Mouse (Mus musculus): ENCODE measurements around the gene Slc22a15. TPM values are rescaled to one million over a fixed set of nuclear protein-coding genes. Genes with fewer than 3 reads are reported as not detected.

The Slc22a15 gene
- total and polyA plus RNA-seq, 2 experiments from 2014 or later, result 5.6 to 13.2 TPM

DNA sequence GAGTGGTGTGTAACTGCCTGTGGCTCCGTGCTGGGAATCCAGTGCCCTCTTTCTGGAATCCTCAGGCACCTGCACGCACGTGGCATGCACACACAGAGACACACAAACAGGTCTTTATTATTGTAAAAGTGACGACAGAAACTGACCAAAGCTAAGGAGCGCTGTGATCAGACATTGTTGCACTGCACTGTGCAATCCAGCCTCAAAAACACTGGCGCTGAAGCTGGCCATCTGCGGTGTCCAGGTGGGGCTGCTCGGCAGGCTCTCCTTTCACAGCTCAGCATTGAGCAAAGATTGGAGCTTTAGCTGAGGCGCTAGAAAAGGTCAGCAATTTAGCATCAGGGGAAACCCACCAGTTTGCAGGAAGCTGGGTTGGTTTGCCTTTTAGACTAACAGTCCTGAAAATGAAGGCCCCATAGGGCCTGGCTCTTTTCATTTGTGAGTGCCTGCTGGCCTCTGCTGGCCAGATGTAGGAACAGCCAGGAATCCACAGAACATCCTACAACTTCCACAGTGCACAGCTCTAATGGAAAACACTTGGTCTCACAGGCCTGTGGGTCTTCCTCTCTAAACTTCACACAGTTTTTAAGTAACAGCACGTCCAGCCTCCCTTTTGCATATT, 111.8 kb downstream of the Slc22a15 start:
- DNase-seq (ENCODE audit: low spot score) (peak; percentile 90), ATAC-seq (ENCODE audit: low FRiP score) (peak; percentile 85)
- Histone ChIP-seq H3K27me3 (ENCODE audit: insufficient read depth, low read length) (no peaks in the 10 kb centered on the region), H3K4me3 (ENCODE audit: low read depth, low read length) (no peak overlapping the region), H3K4me1 (ENCODE audit: insufficient read depth, low read length) (no peaks in the 10 kb centered on the region), H3K4me2 (ENCODE audit: low read depth, low read length, poor library complexity, severe bottlenecking) (no peak overlapping the region), H3K27ac (ENCODE audit: low read depth, low read length) (no peak overlapping the region), H3K9ac (replicated peaks; ENCODE audit: low read length, poor library complexity, severe bottlenecking) (no peak overlapping the region), H3K36me3 (ENCODE audit: insufficient read depth, low read length) (no peaks in the 10 kb centered on the region), H3K9me3 (ENCODE audit: low read length) (no peaks in the 10 kb centered on the region)
- 61% methylated on average over 10 of the region's 10 CpGs for WGBS
- peak; percentile 97 for TF ChIP-seq CTCF (IDR thresholded peaks at IDR 0.05)

DNA sequence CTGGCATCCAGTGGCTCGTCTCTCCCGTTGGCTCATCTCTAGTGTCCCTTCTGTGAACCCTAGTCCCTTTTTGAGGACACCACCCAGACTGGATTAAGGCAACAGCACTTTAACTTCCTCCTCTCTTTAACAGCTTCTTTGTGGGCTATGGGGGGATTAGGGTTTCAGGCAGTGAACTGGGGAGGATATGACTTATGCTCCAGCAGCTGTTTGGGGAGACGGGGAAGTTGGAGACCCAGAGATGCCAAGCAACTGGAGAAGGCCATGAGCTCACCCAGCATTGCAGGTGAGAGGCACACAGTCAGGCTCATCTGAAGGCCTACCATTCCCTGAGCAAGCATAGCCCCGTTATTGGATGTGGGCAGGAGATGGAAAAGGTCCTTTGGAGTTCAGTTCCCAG, 112.3 kb downstream of the Slc22a15 start:
- Histone ChIP-seq H3K9ac (replicated peaks; ENCODE audit: low read length, poor library complexity, severe bottlenecking) (no peak overlapping the region), H3K27me3 (ENCODE audit: insufficient read depth, low read length) (no peaks in the 10 kb centered on the region), H3K4me1 (ENCODE audit: insufficient read depth, low read length) (no peaks in the 10 kb centered on the region), H3K9me3 (ENCODE audit: low read length) (no peaks in the 10 kb centered on the region), H3K36me3 (ENCODE audit: insufficient read depth, low read length) (no peaks in the 10 kb centered on the region), H3K27ac (ENCODE audit: low read depth, low read length) (no peak overlapping the region), H3K4me2 (ENCODE audit: low read depth, low read length, poor library complexity, severe bottlenecking) (no peak overlapping the region), H3K4me3 (ENCODE audit: low read depth, low read length) (no peak overlapping the region)
- 78% methylated on average over 4 of the region's 4 CpGs for WGBS
- TF ChIP-seq CTCF (IDR thresholded peaks at IDR 0.05), result no peak
- ATAC-seq (ENCODE audit: low FRiP score), result no peak
- DNase-seq (ENCODE audit: low spot score), result no peak

DNA sequence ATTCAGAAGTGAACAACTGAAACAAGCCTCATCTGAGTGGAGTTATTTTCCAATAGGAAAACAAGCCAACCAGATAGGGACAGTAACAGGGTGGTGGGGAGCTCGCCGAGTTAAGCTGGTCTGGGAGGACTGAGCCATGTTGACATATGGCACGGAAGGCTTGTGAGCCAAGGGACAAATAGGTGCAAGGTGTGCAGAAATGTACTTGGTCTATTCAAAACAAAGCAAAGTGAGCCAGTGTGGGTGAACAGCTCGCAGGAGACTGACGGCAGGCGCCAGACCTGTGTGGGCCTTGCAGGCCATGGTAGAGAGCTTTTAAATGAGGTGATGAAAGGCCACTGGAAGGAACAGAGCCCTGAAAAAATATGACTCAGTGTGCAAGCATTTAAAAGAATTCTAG, 116.6 kb downstream of the Slc22a15 start:
- H3K9me3 ChIP-seq (ENCODE audit: low read length), result no peaks in the 10 kb centered on the region
- no peak overlapping the region for H3K4me3 ChIP-seq (ENCODE audit: low read depth, low read length)
- no peak for DNase-seq (ENCODE audit: low spot score)
- H3K4me2 ChIP-seq (ENCODE audit: low read depth, low read length, poor library complexity, severe bottlenecking), result no peak overlapping the region
- H3K27me3 ChIP-seq (ENCODE audit: insufficient read depth, low read length), result no peaks in the 10 kb centered on the region; the same call in 1 of the 2 replicates
- 97% methylated on average over 6 of the region's 6 CpGs for WGBS
- H3K36me3 ChIP-seq (ENCODE audit: insufficient read depth, low read length), result no peaks in the 10 kb centered on the region
- no peak for ATAC-seq (ENCODE audit: low FRiP score)
- H3K27ac ChIP-seq (ENCODE audit: low read depth, low read length), result no peak overlapping the region
- H3K4me1 ChIP-seq (ENCODE audit: insufficient read depth, low read length), result 0 out of 2 replicates have a peak, but pooled peaks cover 3% of the 10 kb centered on the region
- no peak overlapping the region for H3K9ac ChIP-seq (replicated peaks; ENCODE audit: low read length, poor library complexity, severe bottlenecking)
- TF ChIP-seq CTCF (IDR thresholded peaks at IDR 0.05), result no peak

DNA sequence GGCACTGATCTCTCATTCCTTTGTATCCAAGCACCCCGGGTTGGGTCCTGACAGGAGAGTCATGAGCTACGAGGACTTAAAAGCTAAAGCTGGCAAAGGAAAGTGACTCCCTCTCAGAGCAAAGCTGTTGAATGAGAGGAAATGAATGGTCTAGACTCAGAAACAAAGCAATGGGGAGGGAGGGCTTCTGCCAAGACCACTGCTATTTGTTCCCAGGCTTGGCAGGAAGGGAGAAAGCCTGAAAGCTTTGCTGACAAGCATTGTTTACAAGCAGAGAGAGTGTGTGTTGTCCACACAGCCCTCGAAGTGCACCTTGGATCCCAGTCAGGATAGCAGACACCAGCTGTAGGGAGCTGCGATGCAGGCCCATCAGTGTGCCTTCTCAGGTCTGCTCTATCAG, 117.3 kb downstream of the Slc22a15 start:
- no peak overlapping the region for H3K9ac ChIP-seq (replicated peaks; ENCODE audit: low read length, poor library complexity, severe bottlenecking)
- no peak for TF ChIP-seq CTCF (IDR thresholded peaks at IDR 0.05)
- WGBS, result 41% methylated on average over 4 of the region's 4 CpGs
- 0 out of 2 replicates have a peak, but pooled peaks cover 3% of the 10 kb centered on the region for H3K4me1 ChIP-seq (ENCODE audit: insufficient read depth, low read length)
- H3K9me3 ChIP-seq (ENCODE audit: low read length), result no peaks in the 10 kb centered on the region
- no peak overlapping the region for H3K4me2 ChIP-seq (ENCODE audit: low read depth, low read length, poor library complexity, severe bottlenecking)
- no peak overlapping the region for H3K27ac ChIP-seq (ENCODE audit: low read depth, low read length)
- H3K36me3 ChIP-seq (ENCODE audit: insufficient read depth, low read length), result no peaks in the 10 kb centered on the region
- DNase-seq (ENCODE audit: low spot score) (peak; percentile 84), ATAC-seq (ENCODE audit: low FRiP score) (peak; percentile 67)
- H3K27me3 ChIP-seq (ENCODE audit: insufficient read depth, low read length), result no peaks in the 10 kb centered on the region; the same call in 1 of the 2 replicates
- H3K4me3 ChIP-seq (ENCODE audit: low read depth, low read length), result no peak overlapping the region

DNA sequence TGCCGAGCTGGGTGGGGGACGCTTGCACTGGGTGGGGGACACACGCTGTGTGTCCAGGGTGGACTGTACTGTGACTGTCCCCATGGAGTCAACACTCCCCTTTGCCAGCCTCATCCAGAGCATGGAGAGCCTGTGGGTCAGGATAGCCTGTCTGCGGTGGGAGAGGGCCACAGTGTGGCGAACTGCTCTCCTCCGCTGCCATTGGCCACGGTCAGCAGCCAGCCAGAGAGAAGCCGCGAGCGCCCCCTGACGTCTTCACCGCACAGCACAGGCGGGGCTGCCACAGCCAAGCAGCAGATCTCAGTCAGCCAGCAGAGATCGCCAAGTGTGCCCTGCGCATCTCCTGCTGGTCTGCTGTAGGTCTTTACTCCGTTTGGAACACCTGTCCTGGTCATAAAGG, 118.1 kb downstream of the Slc22a15 start:
- no peak overlapping the region for H3K4me3 ChIP-seq (ENCODE audit: low read depth, low read length)
- no peaks in the 10 kb centered on the region for H3K36me3 ChIP-seq (ENCODE audit: insufficient read depth, low read length)
- H3K9ac ChIP-seq (replicated peaks; ENCODE audit: low read length, poor library complexity, severe bottlenecking), result no peak overlapping the region
- peak overlapping the region; percentile 7; the same call in 1 of the 2 replicates for H3K4me2 ChIP-seq (ENCODE audit: low read depth, low read length, poor library complexity, severe bottlenecking)
- DNase-seq (ENCODE audit: low spot score), result peak; percentile 85
- no peaks in the 10 kb centered on the region; the same call in 1 of the 2 replicates for H3K27me3 ChIP-seq (ENCODE audit: insufficient read depth, low read length)
- H3K4me1 ChIP-seq (ENCODE audit: insufficient read depth, low read length), result 0 out of 2 replicates have a peak, but pooled peaks cover 3% of the 10 kb centered on the region
- peak; percentile 88 for ATAC-seq (ENCODE audit: low FRiP score)
- WGBS, result 8% methylated on average over 16 of the region's 16 CpGs
- no peak overlapping the region for H3K27ac ChIP-seq (ENCODE audit: low read depth, low read length)
- peak; percentile 94 for TF ChIP-seq CTCF (IDR thresholded peaks at IDR 0.05)
- H3K9me3 ChIP-seq (ENCODE audit: low read length), result no peaks in the 10 kb centered on the region

Other genes with a start within 250 kb of the Slc22a15 start
- 0.22 and 0.33 TPM in 2 replicates for gene Mab21l3, start 75.5 kb downstream of the Slc22a15 start, total RNA-seq (2014; rRNA removed)
- not detected in 2 replicates for gene Mab21l3, start 75.5 kb downstream of the Slc22a15 start, polyA plus RNA-seq (2015; fragmentation: Nextera tagmentation; extraction: Ambion mirVana)
- 18.8 and 21.2 TPM in 2 replicates for gene Nhlh2, start 85.6 kb upstream of the Slc22a15 start, total RNA-seq (2014; rRNA removed)
- 12.8 and 16.0 TPM in 2 replicates for gene Nhlh2, start 85.6 kb upstream of the Slc22a15 start, polyA plus RNA-seq (2015; fragmentation: Nextera tagmentation; extraction: Ambion mirVana)
- gene Casq2, start 162.0 kb upstream of the Slc22a15 start, total RNA-seq (2014; rRNA removed), result 0.93 and 4.5 TPM in 2 replicates
- 0.61 and 0.84 TPM in 2 replicates for gene Casq2, start 162.0 kb upstream of the Slc22a15 start, polyA plus RNA-seq (2015; fragmentation: Nextera tagmentation; extraction: Ambion mirVana)